Mouse (Mus musculus) G1E-ER4 (cell line): ENCODE measurements around the gene Pex10. TPM values are rescaled to one million over a fixed set of nuclear protein-coding genes. Genes with fewer than 3 reads are reported as not detected.

Experiments
- GATA1 ChIP-seq: IDR thresholded peaks from one replicate; pipeline ENCODE4 v1.8.0; 2012; ENCODE audit warnings: low read length, inconsistent platforms
- polyA plus RNA-seq: library from polyadenylated mRNA; stranded (reverse); fragments of >175 nt; gene quantifications from 2 replicates; pipeline ENCODE4 v1.2.3, GENCODE M21; 2012

Gene Pex10
- polyA plus RNA-seq, 1 experiment, result 30.0 TPM

DNA sequence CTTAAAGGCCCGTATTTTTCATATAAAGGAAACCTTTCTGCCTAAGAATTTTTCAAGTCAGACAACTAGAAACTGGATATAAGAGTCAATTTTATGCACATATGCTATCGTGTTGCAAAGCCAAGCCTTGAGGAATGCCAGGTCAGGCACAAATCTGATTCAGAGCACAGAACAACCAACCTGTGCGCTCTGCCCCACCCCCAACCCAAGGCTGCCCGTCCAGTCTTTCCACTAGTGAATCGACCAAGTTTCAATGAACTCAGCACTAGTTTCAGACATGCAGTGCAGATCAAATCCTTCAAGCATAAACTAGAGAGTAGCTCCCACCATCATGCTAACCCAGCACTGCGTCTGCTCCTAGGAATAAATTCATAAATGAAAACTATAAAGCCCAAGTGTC lies 12.8 kb downstream of the Pex10 start:
- no peak for TF ChIP-seq GATA1

DNA sequence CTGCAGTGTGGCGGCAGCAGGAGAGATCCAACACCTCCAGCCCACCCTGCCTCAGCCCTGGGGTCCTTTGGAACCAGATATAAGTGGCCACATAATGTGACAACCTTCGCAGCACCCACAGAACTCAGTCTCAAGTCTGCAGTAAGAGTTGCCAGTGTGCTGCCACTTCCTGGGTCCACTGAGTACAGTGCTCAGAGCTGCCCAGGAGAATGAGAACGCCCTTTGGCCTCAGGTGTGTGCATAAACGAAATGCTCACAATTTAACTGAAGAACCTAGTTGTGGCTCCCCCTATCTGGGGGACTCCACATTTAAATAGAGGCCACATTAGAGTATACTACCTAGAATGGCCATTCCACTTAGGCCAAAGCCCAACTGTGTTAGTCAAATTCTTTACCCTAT lies 16.7 kb downstream of the Pex10 start:
- no peak for TF ChIP-seq GATA1

DNA sequence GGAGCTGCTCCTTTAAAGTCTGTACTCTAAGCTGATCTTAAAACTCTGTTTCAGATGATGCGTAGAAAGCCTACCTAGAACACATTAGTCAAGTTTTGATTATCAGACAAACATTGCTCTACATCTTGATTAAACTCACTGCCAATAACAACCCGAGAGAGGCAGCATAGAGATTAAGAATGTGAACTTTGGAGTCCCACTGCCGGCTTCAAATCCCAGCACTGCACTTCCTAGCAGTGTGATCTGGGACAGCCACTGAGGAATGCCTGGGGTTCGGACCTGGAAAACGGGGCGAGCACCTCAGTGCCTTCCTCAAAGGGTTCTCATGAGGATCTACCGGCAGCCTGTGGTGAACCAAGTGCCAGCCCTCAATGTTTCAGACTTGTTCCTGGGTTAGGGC lies 17.5 kb downstream of the Pex10 start:
- TF ChIP-seq GATA1, result no peak

DNA sequence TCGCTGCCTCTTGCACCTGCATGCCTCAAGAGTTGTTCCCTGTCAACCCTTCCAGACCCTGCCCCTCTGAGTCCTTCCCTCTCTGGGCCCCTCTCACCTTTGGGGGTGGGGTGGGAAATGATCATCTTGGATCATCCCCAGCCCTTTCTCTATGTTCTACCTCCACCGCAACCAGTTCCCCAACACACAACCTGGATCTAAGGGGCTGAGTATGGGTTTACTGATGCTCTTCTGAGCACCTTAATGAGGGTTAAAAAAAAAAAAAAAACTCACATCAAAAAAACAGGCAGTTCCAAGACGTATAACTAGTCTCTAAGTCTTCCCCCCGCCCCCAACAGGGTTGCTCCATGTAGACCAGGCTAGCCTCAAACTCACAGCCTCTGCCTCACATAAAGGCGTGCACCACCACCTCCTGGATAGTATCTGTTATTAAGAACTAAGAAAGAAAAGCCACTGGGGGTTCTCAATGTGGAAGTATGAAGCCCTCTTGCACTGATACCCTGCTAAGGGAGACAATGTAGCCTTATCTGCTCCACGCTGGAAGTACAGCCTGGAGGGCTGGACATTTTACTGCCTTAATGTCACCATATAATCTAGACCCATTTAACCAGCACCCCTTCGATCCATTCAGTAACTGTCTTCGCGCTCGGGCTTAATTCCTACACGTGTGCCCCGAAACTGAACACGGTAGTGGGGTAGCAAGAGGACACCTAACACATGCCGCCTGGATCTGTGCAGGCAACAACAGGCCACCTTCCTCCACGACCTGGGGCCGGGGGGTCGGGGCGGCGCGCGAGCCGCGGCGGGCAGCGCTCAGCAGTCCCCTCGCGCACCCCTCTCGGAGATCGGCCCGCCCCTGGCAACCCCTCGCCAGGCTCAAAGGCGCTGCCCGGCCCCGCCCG lies 18.6 kb downstream of the Pex10 start:
- TF ChIP-seq GATA1, result no peak

DNA sequence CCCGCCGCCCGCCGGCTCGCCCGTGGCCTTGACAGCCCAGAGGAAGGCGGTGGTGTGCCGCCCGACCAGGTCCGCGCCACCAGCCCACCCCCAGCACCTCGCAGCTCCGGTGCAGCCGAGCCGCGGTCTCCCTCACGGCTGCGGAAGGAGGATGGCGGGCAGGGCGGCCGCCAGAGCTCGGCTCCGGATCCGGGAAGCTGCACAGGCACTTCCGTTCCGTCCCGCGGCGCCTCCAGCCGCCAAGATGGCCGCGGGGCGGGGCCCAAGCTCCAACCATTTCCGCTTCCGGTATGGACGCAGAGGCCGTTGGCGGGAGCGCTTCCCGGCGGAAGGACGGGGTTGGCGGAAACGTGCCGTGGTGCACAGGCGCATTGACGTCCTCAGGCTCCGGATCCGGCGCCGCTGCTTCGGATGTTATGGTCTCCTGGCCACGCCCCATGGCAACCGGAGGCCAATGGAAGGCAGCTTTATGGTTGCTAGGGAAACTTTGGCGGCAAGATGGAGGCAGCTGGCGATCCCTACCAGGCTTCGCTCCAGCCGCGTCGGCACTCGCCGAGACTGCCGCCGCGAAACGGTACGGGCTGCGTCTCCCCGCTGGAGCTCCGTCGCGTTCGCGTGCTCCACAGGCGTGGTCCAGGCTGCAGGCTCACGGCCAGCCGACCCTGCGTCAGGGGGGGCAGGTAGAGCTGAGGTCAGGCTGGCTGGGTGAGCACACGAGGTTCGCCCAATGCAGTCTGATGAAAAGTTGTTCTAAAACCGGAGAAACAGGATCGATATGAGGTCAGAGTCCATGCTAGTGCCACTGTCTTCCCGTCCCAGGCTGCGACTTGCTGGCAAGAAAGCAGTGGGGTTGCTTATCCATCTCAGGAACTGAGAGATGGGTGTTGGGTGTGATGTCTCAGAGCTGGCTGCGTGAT lies 19.6 kb downstream of the Pex10 start, which contains the start of the genes Rer1 and Morn1:
Gene Rer1, minus strand, starts transcription at position 275 of the 917 bp plus-strand sequence.
Gene Morn1, plus strand, starts transcription at position 470 of the 917 bp plus-strand sequence.
- TF ChIP-seq GATA1, result no peak

DNA sequence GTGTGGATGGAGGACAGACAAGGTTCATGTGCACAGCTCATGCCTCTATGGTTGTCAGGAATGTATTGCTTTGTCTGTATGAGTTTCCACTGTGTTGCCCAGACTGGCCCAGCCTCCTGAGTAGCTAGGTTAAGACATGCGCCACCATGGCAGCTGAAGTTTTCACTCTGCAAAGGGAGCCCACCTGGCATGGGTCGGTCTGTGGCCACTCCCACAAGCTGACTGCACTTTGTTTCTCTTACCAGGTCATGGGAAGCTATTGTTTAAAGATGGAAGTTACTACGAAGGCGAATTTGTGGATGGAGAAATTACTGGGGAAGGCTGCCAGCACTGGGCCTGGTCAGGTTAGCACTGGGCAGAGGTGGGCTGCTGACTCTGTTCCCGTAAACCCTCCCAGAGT lies 22.4 kb downstream of the Pex10 start:
- no peak for TF ChIP-seq GATA1

DNA sequence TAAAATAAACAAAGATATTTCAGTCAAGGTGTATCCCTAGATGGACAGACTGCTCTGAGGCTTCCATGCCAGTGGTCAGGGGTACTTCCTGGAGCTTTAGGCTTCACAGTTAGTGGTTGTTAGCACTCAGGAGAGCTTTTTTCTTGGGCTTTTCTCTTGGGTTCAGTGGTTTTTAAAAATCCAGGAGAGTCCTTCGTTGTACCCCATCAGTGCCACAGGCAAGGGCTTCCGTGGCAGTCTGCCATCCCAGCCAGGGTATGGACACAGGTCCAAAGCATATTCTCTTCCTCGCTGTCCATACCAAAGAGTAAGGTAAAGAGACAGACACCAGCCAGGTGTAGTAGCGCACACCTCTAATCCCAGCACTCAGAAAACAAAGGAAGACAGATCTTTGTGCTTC lies 23.3 kb downstream of the Pex10 start:
- TF ChIP-seq GATA1, result no peak

DNA sequence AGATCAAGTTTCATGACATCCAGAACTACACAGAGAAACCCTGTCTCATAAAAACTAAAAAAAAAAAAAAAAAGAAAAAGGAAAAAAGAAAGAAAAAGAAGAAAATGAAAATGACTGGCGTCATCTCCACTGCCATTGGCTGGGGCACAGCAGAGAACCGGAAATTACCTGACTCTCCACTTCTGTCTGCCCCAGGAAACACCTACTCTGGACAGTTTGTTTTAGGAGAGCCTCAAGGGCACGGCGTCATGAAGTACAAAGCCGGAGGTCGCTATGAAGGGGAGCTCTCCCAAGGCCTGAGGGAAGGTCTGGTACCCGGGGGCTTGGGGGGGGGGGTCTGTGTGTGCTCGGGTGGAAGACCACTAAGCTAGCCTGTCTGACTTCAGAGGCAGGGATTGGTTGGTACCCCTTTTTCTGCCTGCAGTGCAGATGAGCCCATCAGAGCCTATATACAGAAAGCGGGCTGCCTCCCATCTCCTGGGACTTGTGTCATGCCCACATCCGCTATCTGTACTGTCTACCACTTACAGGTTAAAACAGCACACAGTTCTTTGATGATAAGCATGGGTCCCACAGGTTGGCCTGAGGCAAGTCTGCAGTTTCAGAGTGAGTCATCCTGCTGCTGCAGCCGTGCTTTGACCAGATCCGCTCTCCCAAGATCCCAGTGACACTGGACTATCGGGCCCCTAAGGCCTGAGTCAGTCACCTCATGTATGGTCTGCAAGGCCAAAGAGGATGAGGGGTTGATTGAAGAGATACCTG lies 24.1 kb downstream of the Pex10 start:
- no peak for TF ChIP-seq GATA1

DNA sequence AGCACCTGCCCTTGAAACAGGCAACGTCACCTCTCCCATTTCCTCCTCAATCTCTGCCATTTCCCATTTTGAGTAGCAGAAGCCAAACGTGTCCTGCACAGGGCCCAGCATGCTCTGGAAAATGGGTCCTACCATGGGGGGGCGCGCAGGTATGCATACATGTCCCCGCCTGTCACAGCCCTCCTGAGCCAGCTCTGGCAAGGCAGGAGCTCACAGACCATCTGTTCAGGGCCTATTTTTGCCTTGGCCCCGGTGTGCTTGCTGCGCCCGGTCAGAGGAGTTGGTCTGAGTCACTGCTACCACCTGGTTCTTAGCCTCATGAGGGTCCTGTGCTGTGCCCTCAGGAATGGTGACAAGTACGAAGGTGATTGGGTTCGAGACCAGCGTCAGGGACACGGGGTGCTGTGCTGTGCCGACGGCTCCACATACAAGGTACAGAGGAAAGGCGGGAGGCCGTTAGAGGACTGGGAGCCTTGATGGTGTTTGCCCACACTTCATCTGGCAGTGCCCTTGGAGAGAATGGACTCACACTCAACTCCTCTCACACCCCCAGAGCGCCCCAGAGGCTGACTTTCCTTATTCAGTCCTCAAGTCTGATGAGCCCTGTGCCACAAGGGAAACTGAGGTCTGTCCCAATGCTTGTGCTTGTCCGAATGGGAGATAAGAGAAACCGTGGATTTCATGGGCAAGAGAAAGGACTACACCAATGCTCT lies 26.1 kb downstream of the Pex10 start:
- no peak for TF ChIP-seq GATA1

DNA sequence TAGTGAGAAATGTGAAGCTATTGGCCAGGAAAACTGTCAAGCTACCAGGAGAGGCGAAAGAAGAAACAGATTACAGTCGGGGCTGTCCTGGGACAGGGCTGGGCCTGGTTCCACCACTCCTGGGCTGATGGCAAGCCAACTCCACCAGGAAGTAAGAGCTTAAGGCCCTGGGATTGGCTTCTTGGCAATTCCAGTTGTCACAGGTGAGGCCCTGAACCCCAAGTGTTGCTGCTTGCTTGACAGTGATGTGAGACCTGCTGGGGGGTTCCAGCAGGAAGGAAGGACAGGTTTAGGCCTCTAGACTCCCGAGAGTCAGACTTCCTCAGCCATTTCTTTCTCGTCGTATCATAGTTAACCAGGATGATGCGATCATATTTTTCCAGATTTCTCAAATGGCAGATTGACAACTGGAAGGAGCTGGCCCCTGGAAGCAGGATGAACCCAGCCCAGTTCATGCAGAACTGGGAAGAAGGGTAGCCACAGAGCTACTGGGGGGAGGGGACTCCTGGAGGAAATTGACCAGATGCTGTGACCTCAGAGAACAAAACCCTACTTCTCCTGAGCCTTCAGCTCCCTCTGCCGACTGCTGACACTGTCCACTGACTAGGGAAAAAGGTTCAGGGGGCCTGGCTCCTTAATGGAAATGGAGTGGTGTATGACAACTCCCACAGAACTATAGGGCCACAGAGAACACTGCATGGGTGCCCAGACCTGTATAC lies 26.8 kb downstream of the Pex10 start:
- TF ChIP-seq GATA1, result no peak

DNA sequence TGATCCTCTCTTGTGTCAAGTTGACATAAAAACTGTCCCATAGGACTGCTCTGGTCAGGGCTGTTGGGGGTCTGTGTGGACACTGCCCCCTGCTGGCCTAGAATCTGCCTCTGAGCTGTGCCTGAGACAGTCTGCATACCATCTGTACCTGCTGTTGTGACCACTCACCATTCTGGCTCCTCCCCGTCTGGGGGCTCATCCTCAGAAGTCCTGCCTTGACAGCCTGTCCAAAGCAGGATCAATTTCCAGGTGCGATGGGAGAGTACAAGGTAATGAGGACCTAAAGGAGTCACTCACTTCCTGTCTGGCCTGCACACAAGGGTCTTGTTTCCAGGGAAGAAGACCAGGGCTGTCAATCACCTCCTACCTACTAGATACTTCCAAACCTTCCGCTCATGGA lies 27.7 kb downstream of the Pex10 start:
- TF ChIP-seq GATA1, result no peak

DNA sequence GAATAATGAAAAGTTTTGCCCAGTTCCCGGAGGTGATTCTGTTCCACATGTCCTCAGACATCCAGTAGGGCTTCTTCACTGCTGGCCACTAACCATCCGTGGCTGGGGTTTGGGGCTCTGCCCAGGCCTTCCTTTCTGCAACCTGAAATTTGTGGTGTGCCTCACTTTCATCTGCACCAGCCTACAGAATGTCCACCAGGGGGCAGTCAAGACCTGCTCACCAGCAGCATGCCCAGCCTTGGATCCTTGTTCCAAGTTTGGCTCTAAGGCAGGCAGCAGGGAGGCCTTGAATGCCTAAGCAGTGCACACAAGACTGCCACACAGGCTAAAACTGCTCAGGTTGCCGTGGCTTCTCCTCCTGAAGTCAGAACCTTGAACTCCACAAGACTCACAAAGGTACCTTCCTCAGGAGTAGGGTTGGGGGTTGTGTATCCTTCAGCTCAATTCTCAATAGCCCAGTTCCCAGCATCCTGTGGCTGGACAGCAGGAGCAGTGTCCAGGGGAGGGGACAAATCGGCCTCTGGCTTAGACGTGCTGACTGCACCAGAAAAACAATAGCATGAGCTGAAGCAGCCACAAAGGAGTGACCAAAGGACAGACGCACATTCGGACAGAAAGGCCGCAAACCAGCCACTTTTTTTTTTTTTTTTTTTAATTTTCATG lies 28.6 kb downstream of the Pex10 start:
- TF ChIP-seq GATA1, result no peak

DNA sequence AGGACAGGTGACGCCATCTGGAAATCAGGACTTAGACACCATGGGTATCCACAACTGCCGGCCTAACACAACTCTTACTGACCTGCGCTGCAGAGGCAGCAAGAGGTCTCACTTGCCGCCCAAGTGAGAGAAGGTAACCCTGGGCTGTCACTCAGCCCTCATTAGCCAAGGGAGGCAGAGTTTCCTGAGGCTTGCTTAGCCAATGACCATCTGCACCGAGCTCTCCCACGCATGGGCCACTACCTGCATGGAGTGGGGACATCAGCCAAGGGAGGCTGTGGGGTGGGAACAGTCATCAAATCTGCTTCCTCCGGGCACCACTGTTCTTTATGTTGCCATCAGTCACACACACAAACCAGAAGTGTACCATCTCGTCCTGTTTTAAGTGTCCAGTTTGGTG lies 29.2 kb downstream of the Pex10 start:
- no peak for TF ChIP-seq GATA1

DNA sequence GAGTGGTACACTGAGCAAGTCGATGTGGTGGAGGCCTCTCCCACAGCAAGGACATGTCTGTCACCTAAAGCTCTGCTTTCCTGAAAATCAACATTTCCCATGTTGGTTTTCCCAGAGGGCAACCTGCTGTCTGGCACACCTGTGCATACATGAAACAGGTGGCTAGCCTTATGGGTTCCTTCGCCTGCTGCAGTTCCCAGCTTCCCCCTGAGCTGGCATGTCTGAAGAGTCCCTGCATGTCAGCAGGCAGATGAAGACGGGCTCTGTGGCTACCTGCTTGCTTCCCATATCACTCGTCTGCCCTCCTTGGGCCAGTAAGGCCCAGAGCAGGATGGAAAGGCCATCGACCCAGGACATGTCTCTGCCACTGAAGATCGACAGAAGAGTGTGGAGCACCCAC lies 30.6 kb downstream of the Pex10 start:
- TF ChIP-seq GATA1, result no peak
